Mouse (Mus musculus) hindbrain, embryonic 10.5 days (tissue): ENCODE results near the gene Socs3. TPM values are rescaled to one million over a fixed set of nuclear protein-coding genes. Genes with fewer than 3 reads are reported as not detected.

Experiments used
- DNase-seq: peaks from one replicate; pipeline ENCODE4 v3.0.0-alpha.2; 2017; ENCODE audit warnings: low spot score
- H3K27ac ChIP-seq: fragments of 300-500 bp; sonication (generic); 2 replicates; pipeline ENCODE4 v1.5.1; 2016; ENCODE audit warnings: mild to moderate bottlenecking, moderate library complexity
- H3K27me3 ChIP-seq: fragments of 300-500 bp; sonication (generic); 2 replicates; pipeline ENCODE4 v1.6.1; 2016; ENCODE audit warnings: mild to moderate bottlenecking; ENCODE audit not compliant: poor library complexity, insufficient read depth, severe bottlenecking
- H3K36me3 ChIP-seq: fragments of 300-500 bp; sonication (generic); 2 replicates; pipeline ENCODE4 v1.6.1; 2016; ENCODE audit warnings: mild to moderate bottlenecking, moderate library complexity
- H3K4me1 ChIP-seq: fragments of 300-500 bp; sonication (generic); replicated peaks from 2 replicates; pipeline ENCODE4 v1.6.1; 2016; ENCODE audit warnings: mild to moderate bottlenecking
- H3K4me3 ChIP-seq: fragments of 300-500 bp; sonication (generic); 2 replicates; pipeline ENCODE4 v1.5.1; 2016; ENCODE audit warnings: mild to moderate bottlenecking, moderate library complexity
- H3K9me3 ChIP-seq: fragments of 300-500 bp; sonication (generic); 2 replicates; pipeline ENCODE4 v1.6.1; 2016; ENCODE audit warnings: mild to moderate bottlenecking, moderate library complexity
- WGBS: fragments of 180-500 bp; shearing (Covaris S2); methylation state at CpG from one replicate; pipeline ENCODE4 v1.1.7; 2016; 5-methylcytosine and 5-hydroxymethylcytosine counted together
- polyA plus RNA-seq: library from polyadenylated mRNA; unstranded; fragments of >200 nt; fragmentation: Nextera tagmentation; extraction: Ambion mirVana; gene quantifications from 2 replicates; pipeline ENCODE4 v1.2.1, GENCODE M21; 2016

Socs3 gene
- polyA plus RNA-seq, 1 experiment from 2014 or later, result 12.5 TPM

DNA sequence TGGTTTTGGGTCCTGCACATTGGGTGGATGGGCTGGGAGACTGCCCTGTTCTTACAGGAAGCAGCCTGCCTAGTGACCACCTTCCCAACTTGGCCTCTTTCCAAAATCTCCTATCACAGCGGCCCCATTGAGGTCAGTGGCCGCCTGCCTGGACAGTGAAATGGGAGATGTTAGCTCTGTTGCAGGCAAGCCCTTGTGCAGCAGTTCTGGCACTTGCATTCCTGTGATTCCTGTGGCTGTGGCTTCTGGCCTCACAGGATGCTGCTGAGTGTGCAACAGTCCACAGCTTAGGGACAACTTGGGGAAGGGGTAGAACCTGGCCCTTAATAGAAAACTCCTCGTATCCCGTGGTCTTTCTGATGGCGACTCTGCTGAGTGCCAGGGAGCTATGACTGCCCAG lies 33.9 kb upstream of the Socs3 start:
- no peak for DNase-seq
- Histone ChIP-seq H3K9me3 (no peaks in the 10 kb centered on the region), H3K36me3 (peaks cover 93% of the 10 kb centered on the region), H3K27ac (no peak overlapping the region), H3K4me1 (peaks cover 20% of the 10 kb centered on the region), H3K27me3 (no peaks in the 10 kb centered on the region), H3K4me3 (no peak overlapping the region)
- WGBS, result 81% methylated on average over 5 of the region's 5 CpGs

DNA sequence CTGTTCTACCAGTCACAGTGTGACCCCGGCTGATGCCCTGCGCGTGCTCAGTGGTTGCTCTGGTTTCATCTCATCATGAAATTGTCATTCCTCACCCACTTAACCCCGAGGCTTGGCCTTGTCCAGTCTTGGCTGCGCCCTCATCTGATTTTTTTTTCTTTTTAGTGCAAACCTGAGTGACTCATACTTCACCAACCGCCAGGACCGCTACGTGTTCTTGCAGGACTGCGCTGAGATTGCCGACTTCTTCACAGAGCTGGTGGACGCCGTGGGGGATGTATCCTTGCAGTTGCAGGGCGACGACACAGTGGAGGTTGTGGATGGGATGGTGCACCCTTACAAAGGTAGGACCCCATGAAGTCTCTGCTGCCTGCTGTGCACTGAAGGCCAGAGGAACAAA lies 33.3 kb upstream of the Socs3 start:
- no peak overlapping the region for H3K27ac ChIP-seq
- WGBS, result 96% methylated on average over 14 of the region's 14 CpGs

DNA sequence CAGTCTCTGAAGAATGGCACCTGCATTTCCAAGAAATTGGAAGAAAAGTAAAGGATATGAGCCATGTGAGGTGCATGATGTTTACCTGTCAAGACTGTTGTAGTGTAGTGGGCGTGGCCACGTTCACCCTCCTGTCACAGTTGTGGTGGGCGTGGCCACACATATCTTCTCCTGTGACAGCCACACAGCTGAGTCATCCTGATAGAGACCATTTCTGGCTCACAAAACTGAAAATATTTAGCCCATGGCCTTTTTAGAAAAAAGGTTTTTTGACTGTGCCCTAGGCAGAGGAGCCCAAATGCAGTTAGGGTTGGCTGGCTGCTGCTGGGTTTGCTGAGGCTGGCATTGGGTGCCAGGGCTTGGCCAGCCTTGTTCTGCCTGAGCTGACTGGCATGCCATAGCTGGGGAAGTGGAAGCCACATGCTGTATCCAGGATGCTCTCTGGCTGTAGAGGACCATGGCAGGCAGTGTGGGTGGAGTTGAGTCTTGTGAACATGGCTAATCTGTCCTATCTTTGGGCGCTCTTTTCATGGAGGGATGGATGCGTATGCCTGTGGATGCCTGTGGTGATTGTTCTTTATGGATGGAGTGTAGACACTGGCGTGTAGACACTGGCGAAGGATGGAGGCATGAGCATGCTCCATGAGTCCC lies 30.8 kb upstream of the Socs3 start:
- Histone ChIP-seq H3K36me3 (peaks cover 80% of the 10 kb centered on the region), H3K9me3 (no peaks in the 10 kb centered on the region), H3K27me3 (no peaks in the 10 kb centered on the region), H3K4me1 (peaks cover 16% of the 10 kb centered on the region), H3K27ac (no peak overlapping the region), H3K4me3 (no peak overlapping the region)
- 90% methylated on average over 7 of the region's 7 CpGs for WGBS
- DNase-seq, result no peak

More for the DNA sequence above, 33.3 kb upstream of the Socs3 start:
- no peak for DNase-seq
- Histone ChIP-seq H3K4me3 (no peak overlapping the region), H3K36me3 (peaks cover 95% of the 10 kb centered on the region), H3K4me1 (peaks cover 20% of the 10 kb centered on the region), H3K27me3 (no peaks in the 10 kb centered on the region), H3K9me3 (no peaks in the 10 kb centered on the region)

DNA sequence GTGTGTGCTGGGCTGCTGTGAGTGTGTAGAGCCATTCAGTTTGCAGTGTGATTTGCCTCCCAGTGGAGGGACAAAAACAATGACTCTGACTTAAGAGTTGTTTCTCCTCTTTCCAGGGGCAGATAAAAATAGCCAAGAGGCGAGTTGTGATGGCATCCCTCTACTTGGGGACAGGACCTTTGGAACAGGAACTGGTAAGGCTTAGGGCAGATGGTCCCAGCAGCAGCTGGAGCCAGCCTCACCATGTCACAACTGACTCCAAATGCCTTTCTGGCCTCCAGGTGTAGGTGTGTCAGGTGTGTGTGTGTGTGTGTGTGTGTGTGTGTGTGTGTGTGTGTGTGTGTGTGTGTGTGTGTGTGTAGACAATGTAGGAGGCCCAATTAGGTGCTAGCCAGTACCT lies 30.2 kb upstream of the Socs3 start:
- Histone ChIP-seq H3K9me3 (no peaks in the 10 kb centered on the region), H3K4me1 (peaks cover 22% of the 10 kb centered on the region), H3K27ac (no peak overlapping the region), H3K36me3 (peaks cover 74% of the 10 kb centered on the region), H3K27me3 (no peaks in the 10 kb centered on the region), H3K4me3 (no peak overlapping the region)
- 68% methylated on average over 1 of the region's 1 CpGs for WGBS
- no peak for DNase-seq

DNA sequence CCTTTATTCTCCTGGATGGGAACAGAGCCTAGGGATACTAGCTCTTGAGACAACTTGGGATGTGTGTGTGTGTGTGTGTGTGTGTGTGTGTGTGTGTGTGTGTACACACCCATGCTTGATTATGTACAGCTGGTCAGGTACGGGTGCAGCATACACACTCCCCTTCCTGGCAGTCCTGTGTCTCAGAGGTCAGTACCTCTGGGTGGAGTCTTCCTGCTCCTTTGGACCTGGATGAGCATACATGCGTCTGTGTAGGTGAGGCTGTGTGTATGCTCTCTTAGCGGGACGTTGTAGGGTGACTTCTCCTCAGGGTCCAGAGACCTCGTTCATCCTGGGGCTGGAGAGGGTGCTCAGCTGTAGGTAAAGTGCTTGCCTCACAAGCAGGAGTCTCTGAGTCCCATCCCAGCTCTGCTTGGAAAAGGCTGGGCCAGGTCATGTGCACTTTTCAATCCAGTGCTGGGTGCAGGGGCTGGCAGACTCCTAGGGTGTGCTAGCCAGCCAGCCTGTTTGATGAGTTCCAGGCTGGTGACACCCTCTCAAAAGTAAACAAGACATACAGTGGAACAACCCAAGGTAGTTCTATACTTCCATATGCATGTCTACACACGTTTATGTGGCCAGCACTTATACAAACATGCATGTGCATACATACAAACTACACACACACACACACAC lies 29.6 kb upstream of the Socs3 start:
- DNase-seq, result no peak
- H3K36me3 ChIP-seq, result peaks cover 67% of the 10 kb centered on the region
- H3K27ac ChIP-seq, result no peak overlapping the region
- H3K4me1 ChIP-seq, result peaks cover 28% of the 10 kb centered on the region
- no peak overlapping the region for H3K4me3 ChIP-seq
- WGBS, result 90% methylated on average over 6 of the region's 6 CpGs
- H3K27me3 ChIP-seq, result no peaks in the 10 kb centered on the region
- no peaks in the 10 kb centered on the region for H3K9me3 ChIP-seq

DNA sequence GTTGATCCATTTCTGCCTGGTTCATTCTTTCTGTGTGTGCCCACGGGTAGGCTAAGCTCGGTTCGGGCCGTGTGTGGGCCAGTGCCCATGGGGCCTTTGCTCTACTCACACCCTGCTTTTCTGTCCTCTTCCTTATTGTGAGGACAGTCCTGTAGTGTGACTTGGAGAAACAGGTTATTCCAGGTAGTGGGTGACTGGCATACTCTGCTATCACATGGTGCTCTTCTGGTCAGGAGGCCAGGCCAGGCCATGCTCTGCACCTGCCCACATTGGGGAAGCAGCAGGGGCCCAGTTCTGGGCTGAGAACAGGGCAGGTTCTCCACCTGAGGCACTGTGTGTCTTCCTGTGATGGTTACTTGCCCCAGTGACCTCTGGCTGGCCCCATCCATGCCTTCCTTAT lies 28.5 kb upstream of the Socs3 start:
- H3K36me3 ChIP-seq, result peaks cover 57% of the 10 kb centered on the region
- 95% methylated on average over 4 of the region's 4 CpGs for WGBS
- DNase-seq, result no peak

DNA sequence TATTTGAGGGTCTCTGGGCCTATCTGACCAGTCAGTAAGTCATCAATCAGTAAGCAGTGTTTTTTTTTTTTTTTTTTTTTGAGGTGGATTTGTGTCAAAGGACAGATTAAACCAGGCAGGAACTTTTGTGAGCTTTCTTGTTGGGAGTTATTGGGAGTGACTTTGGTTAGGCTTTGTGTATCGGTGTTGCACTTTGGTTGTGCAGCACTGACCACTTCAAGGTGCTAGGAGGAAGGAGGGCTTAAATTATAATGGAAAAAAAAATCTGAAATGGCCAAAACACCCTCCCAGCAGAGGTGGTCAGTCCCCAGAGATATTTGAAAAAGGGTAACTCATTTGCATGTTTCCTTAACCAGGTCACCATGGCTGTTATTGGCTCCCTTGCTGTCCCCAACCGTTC lies 27.2 kb upstream of the Socs3 start:
- no peaks in the 10 kb centered on the region for H3K27me3 ChIP-seq
- peaks cover 45% of the 10 kb centered on the region for H3K36me3 ChIP-seq
- H3K4me1 ChIP-seq, result peaks cover 47% of the 10 kb centered on the region
- H3K9me3 ChIP-seq, result no peaks in the 10 kb centered on the region
- no peak overlapping the region for H3K4me3 ChIP-seq
- H3K27ac ChIP-seq, result no peak overlapping the region
- no peak for DNase-seq
- 96% methylated on average over 2 of the region's 2 CpGs for WGBS

More for the DNA sequence above, 28.5 kb upstream of the Socs3 start:
- no peaks in the 10 kb centered on the region for H3K9me3 ChIP-seq
- H3K27ac ChIP-seq, result no peak overlapping the region
- no peak overlapping the region for H3K4me3 ChIP-seq
- H3K27me3 ChIP-seq, result no peaks in the 10 kb centered on the region
- peaks cover 36% of the 10 kb centered on the region for H3K4me1 ChIP-seq

DNA sequence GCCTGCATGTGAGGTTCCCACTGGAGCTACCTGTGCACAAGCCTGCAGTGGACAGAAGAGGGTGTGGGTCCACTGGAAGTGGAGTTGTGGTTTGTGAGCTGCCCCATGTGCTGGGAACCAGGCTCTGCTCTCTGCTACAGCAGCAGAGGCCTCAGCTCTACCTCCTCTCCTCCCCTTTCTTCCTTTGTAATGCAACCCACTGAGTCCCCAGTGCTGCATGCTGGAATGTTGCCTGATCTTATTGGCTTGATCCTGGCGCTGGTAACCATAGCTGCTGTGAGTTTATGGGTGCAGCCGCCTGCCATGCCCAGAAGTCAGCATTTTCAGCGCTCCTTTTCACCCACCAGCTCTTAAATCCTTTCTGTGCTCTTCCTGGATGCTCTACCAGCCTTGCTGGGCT lies 26.2 kb upstream of the Socs3 start:
- H3K27me3 ChIP-seq, result no peaks in the 10 kb centered on the region
- no peak overlapping the region for H3K4me3 ChIP-seq
- DNase-seq, result no peak
- WGBS, result 21% methylated on average over 3 of the region's 3 CpGs
- peaks cover 35% of the 10 kb centered on the region for H3K36me3 ChIP-seq
- no peak overlapping the region for H3K27ac ChIP-seq
- peaks cover 57% of the 10 kb centered on the region for H3K4me1 ChIP-seq
- no peaks in the 10 kb centered on the region for H3K9me3 ChIP-seq

DNA sequence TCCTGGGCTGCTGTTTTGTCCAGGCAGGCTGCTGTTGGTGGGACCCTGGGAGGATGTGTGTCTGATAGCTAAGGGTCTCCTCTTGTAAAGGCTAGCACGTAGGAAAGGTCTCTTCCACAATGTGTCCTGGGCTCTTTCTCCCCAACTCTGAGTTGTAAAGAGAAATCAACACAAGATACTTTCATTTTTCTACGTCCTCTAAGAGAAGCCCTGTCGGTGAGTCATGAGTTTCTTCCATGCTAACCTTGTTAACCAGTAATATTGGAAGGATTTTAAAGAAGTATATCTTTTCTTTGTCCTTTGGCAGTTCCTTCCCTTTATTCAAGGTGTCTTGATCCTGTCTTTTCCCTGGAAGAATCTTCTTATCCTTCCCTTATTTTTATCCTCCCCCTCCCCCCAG lies 25.8 kb upstream of the Socs3 start:
- Histone ChIP-seq H3K4me1 (peaks cover 59% of the 10 kb centered on the region), H3K27me3 (no peaks in the 10 kb centered on the region), H3K4me3 (peak overlapping the region; percentile 5; the same call in 1 of the 2 replicates), H3K9me3 (no peaks in the 10 kb centered on the region), H3K36me3 (peaks cover 31% of the 10 kb centered on the region), H3K27ac (no peak overlapping the region)
- 59% methylated on average over 3 of the region's 3 CpGs for whole genome bisulfite sequencing
- DNase-seq, result no peak

DNA sequence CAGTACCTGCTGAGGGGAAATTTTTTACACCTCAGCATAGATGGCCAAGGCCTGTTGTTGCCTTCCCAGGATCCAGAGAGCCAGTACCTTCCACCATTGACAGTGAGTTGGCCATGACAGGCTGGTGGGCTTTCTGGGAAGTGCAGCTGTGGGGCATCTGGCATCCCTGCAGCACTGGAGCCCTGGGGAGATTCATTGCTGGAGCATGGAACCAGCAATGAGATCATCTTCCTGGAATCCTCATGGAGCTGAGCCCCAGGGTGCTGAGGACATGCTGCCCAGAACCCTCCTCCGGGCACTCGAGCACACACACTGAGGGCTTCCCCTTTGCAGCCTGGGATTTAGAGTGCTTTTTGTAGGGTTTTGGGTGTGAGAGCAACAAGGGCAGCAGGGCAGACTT lies 25.4 kb upstream of the Socs3 start:
- no peak for DNase-seq
- peaks cover 63% of the 10 kb centered on the region for H3K4me1 ChIP-seq
- H3K27ac ChIP-seq, result no peak overlapping the region

DNA sequence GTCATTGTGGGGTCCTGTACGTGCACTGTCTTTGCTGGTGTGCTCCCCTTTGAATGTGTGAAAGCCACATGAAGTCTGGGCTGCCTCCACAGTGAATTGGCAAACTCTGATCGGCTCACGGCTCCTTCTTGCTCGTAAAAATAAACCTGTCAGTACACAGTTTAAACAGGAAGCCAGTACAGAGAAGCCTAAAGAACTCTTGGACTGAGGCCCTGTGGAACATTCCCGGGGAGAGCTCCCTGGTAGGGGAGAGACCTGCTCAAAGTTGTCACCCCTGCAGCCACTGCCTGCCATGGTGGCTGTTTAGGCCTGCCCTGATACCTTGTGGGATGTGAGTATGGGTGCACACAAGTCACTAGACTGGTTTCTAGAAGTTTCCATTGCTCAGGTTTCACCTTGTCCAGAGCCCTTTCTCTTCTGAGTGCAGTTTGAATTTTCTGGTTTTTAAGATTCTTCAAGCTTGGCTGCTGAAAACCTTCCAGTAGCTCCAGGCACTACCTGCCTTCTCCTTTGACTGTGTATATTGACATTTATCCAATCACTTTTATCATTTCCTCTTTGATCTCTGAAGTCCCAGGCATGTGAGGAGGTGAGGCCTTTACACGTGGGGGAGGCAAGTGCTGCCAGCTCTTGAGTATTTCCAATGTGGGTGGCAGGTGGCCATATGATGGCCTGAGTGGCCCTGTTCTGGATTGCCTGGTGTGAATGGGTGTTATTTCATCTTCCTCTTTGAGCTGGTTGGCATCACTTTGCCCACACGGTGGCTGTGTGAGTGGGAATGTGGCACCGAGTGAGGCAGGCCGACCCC lies 24.6 kb upstream of the Socs3 start:
- H3K27me3 ChIP-seq, result no peaks in the 10 kb centered on the region
- peaks cover 19% of the 10 kb centered on the region for H3K36me3 ChIP-seq
- no peak for DNase-seq
- H3K4me1 ChIP-seq, result peaks cover 71% of the 10 kb centered on the region
- no peaks in the 10 kb centered on the region for H3K9me3 ChIP-seq
- no peak overlapping the region for H3K4me3 ChIP-seq
- 84% methylated on average over 9 of the region's 9 CpGs for WGBS
- H3K27ac ChIP-seq, result 0 out of 2 replicates have a peak overlapping the region, but pooled peaks have one; percentile 23

More for the DNA sequence above, 25.4 kb upstream of the Socs3 start:
- H3K9me3 ChIP-seq, result no peaks in the 10 kb centered on the region
- H3K27me3 ChIP-seq, result no peaks in the 10 kb centered on the region
- peaks cover 27% of the 10 kb centered on the region for H3K36me3 ChIP-seq
- 53% methylated on average over 2 of the region's 2 CpGs for WGBS
- peak overlapping the region; percentile 5; the same call in 1 of the 2 replicates for H3K4me3 ChIP-seq

DNA sequence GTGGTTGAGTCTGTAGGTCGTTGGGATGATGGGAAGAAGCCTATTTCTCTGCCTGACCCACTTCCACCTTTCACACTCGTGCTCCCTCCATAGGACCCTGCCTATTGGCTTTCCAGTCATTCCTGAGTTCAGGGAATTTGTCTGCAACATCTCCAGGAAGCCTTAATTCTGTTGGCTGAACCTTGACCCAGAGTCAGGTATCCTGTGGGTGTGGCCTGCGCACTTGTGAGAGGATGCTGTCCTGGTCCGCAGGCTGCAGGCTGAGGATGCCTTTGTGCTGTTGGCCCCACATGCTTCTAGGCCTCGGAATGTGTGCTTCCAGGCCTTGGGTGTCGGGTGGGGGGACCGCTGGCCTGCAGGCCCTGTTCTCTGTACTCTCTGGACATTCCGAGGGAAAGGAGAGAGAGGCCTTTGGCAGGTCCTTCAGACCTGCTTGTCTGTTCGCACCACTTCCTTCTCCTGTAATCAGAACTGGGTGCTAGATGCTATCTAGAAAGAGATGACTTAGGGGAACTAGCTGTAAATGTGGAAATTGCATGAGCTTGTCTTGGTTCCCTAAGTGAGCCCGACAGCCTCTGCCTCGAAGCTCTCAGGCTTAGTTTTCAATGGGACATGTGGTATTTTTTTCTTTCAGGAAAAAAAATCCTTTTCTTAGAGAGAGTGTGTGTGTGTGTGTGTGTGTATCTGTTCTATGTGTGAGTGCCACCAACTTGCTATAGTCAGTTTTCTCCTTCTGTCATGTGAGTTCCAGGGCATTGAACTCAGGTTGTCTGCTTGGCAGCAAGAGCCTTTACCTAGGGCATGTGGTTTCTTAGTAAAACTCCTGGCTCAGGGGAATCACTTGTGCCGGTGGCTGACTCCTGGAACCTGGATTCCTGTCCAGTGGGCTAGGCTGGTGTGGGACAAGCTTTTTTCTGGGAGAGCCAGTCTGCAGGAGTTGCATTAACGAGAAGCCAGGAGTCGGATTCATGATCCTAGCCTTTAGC lies 23.6 kb upstream of the Socs3 start:
- Histone ChIP-seq H3K9me3 (no peaks in the 10 kb centered on the region), H3K36me3 (peaks cover 9% of the 10 kb centered on the region), H3K27me3 (no peaks in the 10 kb centered on the region), H3K4me3 (no peak overlapping the region), H3K4me1 (peaks cover 74% of the 10 kb centered on the region), H3K27ac (no peak overlapping the region)
- no peak for DNase-seq
- WGBS, result 78% methylated on average over 14 of the region's 14 CpGs
